Mouse (Mus musculus) activated CD4-positive, CD25-positive, alpha-beta regulatory T cell, adult 9 weeks (primary cell): ENCODE results near the gene Treml1. TPM values are rescaled to one million over a fixed set of nuclear protein-coding genes. Genes with fewer than 3 reads are reported as not detected.

Experiments
- polyA plus RNA-seq: library from polyadenylated mRNA; unstranded; fragments of 100-300 nt; shearing (Covaris generic); gene quantifications from one replicate; pipeline ENCODE4 v1.2.1, GENCODE M21; 2017

The Treml1 gene
- polyA plus RNA-seq = not detected

DNA sequence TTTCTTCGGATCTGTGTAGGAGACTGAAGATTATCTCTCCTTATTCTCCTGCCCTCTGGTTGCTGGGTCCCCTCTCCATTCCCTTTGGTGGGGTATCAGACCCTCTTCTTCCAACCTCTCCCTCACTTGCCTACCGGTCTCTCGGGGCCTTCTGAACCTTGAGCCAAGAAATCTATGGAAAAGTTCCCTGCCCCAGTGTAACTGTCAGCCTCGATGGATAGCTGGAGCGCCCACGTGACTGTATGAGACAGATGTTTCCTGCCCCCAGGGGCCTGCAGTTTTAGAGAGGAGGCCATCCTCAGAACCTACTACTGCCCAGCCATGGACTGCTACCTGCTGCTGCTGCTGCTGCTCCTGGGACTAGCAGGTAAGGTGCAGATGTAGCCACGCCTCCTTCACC lies at the start of gene Treml1:
Gene Treml1, plus strand, starts transcription at position 301 of the 400 bp plus-strand sequence.

DNA sequence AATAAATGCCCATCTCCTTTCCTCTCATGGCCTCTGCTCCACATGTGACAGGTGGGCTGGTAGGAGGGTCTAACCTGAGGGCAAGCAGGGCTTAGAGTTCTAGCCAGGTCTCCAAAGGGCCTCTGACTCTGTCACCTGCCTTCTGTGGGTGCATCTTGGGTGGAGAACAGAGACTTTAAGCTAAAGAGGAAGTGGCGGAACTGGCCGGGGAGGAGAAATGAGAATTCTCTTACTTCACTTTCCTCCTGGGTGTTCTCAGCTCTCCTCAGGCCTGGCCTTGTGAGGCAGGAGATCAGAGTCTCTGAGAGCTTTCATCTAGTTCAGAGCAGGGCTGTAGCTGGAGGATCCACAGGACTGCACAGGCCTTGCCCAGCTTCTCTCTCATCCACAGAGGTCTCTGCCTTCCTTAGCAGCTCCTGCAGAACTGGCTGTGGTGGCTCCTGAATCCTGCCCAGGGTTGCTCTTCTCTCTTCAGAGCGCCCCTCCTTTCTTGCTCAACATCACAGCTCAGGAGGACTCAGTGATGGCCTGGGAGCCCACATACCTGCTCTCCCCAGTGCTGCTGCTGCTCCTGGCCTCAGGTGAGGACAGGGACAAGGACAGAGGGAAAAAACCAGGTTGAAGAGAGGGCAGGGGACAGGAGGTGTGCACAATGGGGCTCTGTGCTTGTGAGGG lies 43.7 kb upstream of the Treml1 start, which contains the start of gene B430306N03Rik:
Gene B430306N03Rik, plus strand, starts transcription at position 237 of the 675 bp plus-strand sequence.

GRCm38 (mm10) chr17:48346231-48346630 lies 13.5 kb upstream of the Treml1 start, which contains the start of gene Trem2:
Trem2 (plus strand) TSS chr17:48346401.

DNA sequence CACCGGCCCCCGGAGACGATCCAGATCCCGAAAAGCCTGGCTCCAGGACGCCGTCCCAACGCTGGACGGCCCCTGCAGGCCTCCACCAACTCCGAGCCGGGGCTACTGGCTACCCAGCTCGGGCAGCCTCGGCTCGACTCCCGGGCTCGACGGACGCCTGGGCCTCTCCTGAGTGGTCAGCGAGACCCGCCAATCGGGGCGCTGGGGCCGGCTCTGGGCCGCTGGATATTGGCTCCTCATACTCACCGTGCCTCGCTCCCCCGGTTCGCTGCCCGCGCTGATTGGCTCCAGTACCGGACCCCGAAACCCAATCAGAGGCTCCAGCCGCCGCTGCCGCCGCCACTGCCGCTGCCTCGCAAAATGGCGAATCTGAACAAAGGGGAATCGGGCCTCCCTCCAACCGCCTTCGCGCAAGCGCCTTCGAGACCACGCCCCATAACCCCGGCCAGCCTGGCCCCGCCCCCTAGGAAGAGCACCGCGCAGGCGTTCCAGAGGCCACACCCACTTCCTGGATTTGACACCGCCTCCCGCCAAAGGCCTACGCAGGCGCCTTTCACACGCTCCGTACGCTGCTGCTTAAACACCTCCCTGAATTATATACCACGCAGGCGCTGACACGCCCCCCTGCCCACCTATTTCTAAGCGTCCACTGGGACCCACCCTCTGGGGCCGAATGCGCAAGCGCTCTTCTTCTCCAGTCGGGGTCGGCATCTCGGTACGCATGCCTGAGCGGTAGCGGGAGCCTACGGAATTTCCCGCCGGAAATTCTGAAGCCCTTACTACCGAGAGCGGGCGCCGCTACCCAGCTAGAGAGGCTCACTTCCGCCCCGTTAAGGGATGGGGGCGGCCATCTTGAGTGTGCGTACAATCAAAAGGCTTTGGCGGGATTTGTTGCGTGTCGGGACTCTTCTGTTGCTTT lies 49.9 kb downstream of the Treml1 start, which contains the start of the genes Nfya and Oard1:
Gene Nfya, minus strand, starts transcription at position 527 of the 919 bp plus-strand sequence.
Gene Oard1, plus strand, starts transcription at position 635 of the 919 bp plus-strand sequence.

Other genes with a start within 250 kb of the Treml1 start
- gene 9830107B12Rik, start 213.6 kb upstream of the Treml1 start, polyA plus RNA-seq = not detected
- gene A530064D06Rik, start 192.6 kb upstream of the Treml1 start, polyA plus RNA-seq = not detected
- not detected for gene Trem1, start 127.1 kb upstream of the Treml1 start, polyA plus RNA-seq
- not detected for gene Trem3, start 112.1 kb upstream of the Treml1 start, polyA plus RNA-seq
- gene Treml4, start 95.6 kb upstream of the Treml1 start, polyA plus RNA-seq = 1.6 TPM
- gene Treml2, start 60.4 kb upstream of the Treml1 start, polyA plus RNA-seq = 31.1 TPM
- 2.4 TPM for gene B430306N03Rik, start 43.8 kb upstream of the Treml1 start, polyA plus RNA-seq
- not detected for gene Trem2, start 13.5 kb upstream of the Treml1 start, polyA plus RNA-seq
- gene Nfya, start 50.0 kb downstream of the Treml1 start, polyA plus RNA-seq = 7.5 TPM
- gene Oard1, start 50.1 kb downstream of the Treml1 start, polyA plus RNA-seq = 83.3 TPM
- gene Apobec2, start 73.0 kb downstream of the Treml1 start, polyA plus RNA-seq = 9.1 TPM
- 0.37 TPM for gene Tspo2, start 91.6 kb downstream of the Treml1 start, polyA plus RNA-seq
- 40.4 TPM for gene Unc5cl, start 95.0 kb downstream of the Treml1 start, polyA plus RNA-seq